Mouse (Mus musculus) kidney, embryonic 15.5 days (tissue): ENCODE measurements around the gene Steap1. TPM values are rescaled to one million over a fixed set of nuclear protein-coding genes. Genes with fewer than 3 reads are reported as not detected.
A peak's percentile ranks its signal among the peaks of the same experiment; 100 is the strongest.

Experiments used
- ATAC-seq: fragments of 200-750 bp; cut with Nextera tagmentation; replicated peaks from 2 replicates; pipeline ENCODE4 v1.8.0; 2017; ENCODE audit warnings: moderate TSS enrichment; ENCODE audit not compliant: low FRiP score
- H3K27ac ChIP-seq: fragments of 300-500 bp; sonication (generic); 2 replicates; pipeline ENCODE4 v1.5.1; 2015; ENCODE audit warnings: mild to moderate bottlenecking, inconsistent platforms
- H3K27me3 ChIP-seq: fragments of 300-500 bp; sonication (generic); 2 replicates; pipeline ENCODE4 v1.6.1; 2015; ENCODE audit warnings: inconsistent platforms
- H3K36me3 ChIP-seq: fragments of 300-500 bp; sonication (generic); 2 replicates; pipeline ENCODE4 v1.6.1; 2015; ENCODE audit warnings: inconsistent platforms
- H3K4me1 ChIP-seq: fragments of 300-500 bp; sonication (generic); 2 replicates; pipeline ENCODE4 v1.6.1; 2015; ENCODE audit warnings: inconsistent platforms
- H3K4me2 ChIP-seq: fragments of 300-500 bp; sonication (generic); 2 replicates; pipeline ENCODE4 v1.6.1; 2015; ENCODE audit warnings: moderate library complexity, mild to moderate bottlenecking, inconsistent platforms
- H3K4me3 ChIP-seq: fragments of 300-500 bp; sonication (generic); replicated peaks from 2 replicates; pipeline ENCODE4 v1.5.1; 2015; ENCODE audit warnings: mild to moderate bottlenecking, inconsistent platforms
- H3K9ac ChIP-seq: fragments of 300-500 bp; sonication (generic); 2 replicates; pipeline ENCODE4 v1.6.1; 2015; ENCODE audit warnings: mild to moderate bottlenecking, inconsistent platforms
- H3K9me3 ChIP-seq: fragments of 300-500 bp; sonication (generic); replicated peaks from 2 replicates; pipeline ENCODE4 v1.6.1; 2016; ENCODE audit warnings: inconsistent platforms
- WGBS: fragments of 180-500 bp; shearing (Covaris S2); methylation state at CpG from one replicate; pipeline ENCODE4 v1.1.7; 2015; ENCODE audit warnings: mixed read lengths; 5-methylcytosine and 5-hydroxymethylcytosine counted together
- polyA plus RNA-seq: library from polyadenylated mRNA; unstranded; fragments of >200 nt; fragmentation: Nextera tagmentation; extraction: Ambion mirVana; gene quantifications from 2 replicates; pipeline ENCODE4 v1.2.1, GENCODE M21; 2015

The Steap1 gene
- polyA plus RNA-seq, 1 experiment from 2014 or later, result 15.9 TPM

GRCm38 (mm10) chr5:5707341-5708278 is 41.5 kb downstream of the Steap1 start:
- Histone ChIP-seq H3K27me3 (no peaks in the 10 kb centered on the region), H3K4me2 (no peak overlapping the region), H3K36me3 (no peaks in the 10 kb centered on the region), H3K9me3 (no peaks in the 10 kb centered on the region), H3K4me1 (peaks cover 3% of the 10 kb centered on the region; the same call in 1 of the 2 replicates), H3K9ac (no peak overlapping the region), H3K4me3 (no peak overlapping the region), H3K27ac (no peak overlapping the region)
- 50% methylated on average over 13 of the region's 13 CpGs for WGBS
- peak; percentile 37; the same call in 1 of the 2 replicates for ATAC-seq

GRCm38 (mm10) chr5:5705019-5705418 is 44.1 kb downstream of the Steap1 start:
- Histone ChIP-seq H3K4me1 (peaks cover 3% of the 10 kb centered on the region; the same call in 1 of the 2 replicates), H3K36me3 (no peaks in the 10 kb centered on the region), H3K27ac (no peak overlapping the region), H3K9ac (no peak overlapping the region), H3K4me3 (no peak overlapping the region), H3K4me2 (no peak overlapping the region), H3K9me3 (no peaks in the 10 kb centered on the region), H3K27me3 (no peaks in the 10 kb centered on the region)
- 11% methylated on average over 2 of the region's 2 CpGs for WGBS
- ATAC-seq, result peak; percentile 89

DNA sequence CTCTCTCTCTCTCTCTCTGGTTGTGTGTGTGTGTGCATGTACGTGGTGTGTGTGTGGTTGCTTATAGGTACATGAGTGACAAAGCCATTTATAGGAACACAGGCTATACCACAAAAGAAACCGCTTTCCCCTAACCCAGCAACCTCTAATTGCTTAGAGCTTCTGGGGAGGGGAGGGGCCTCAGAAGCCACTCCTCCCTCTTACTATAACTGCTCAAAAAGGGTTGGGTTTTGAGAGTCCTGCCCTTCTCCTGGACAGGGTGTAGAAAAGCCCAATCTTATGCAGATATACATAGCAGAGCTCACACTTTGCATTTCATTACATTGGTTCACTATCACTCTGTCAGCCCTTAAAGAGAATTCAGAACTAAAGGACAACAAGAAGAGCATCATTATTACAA is 48.7 kb downstream of the Steap1 start:
- WGBS, result 86% methylated on average over 2 of the region's 2 CpGs
- H3K36me3 ChIP-seq, result no peaks in the 10 kb centered on the region
- ATAC-seq, result no peak

DNA sequence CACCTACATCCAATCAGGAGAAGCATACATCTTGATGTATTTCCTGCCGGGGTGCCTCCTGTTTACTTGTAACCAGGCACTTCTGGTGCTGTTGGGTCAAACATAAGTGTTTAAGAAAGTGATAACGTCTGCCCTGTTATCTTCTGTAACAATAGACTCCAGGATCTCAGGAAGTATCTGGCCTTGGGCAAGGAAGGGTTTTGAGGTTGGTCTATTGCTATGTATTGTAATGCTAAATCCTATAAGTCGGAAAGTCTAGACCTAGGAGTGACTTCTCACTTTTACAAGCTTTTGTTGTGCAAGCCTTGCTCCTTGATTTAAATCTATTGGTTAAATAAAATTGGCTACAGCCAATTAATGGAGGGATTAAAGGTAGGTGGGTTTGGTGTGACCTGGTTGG is 50.3 kb downstream of the Steap1 start:
- Histone ChIP-seq H3K4me2 (no peak overlapping the region), H3K4me3 (no peak overlapping the region), H3K36me3 (no peaks in the 10 kb centered on the region), H3K27ac (no peak overlapping the region), H3K4me1 (0 out of 2 replicates have a peak, but pooled peaks cover 2% of the 10 kb centered on the region), H3K27me3 (no peaks in the 10 kb centered on the region; the same call in 1 of the 2 replicates), H3K9ac (no peak overlapping the region), H3K9me3 (no peaks in the 10 kb centered on the region)
- no peak for ATAC-seq
- 63% methylated on average over 3 of the region's 3 CpGs for WGBS

More for the DNA sequence above, 48.7 kb downstream of the Steap1 start:
- H3K9me3 ChIP-seq, result no peaks in the 10 kb centered on the region
- H3K4me1 ChIP-seq, result no peaks in the 10 kb centered on the region
- H3K27me3 ChIP-seq, result no peaks in the 10 kb centered on the region
- no peak overlapping the region for H3K4me2 ChIP-seq
- H3K4me3 ChIP-seq, result no peak overlapping the region
- no peak overlapping the region for H3K9ac ChIP-seq
- no peak overlapping the region for H3K27ac ChIP-seq

- Histone ChIP-seq H3K4me1 (0 out of 2 replicates have a peak, but pooled peaks cover 5% of the 10 kb centered on the region), H3K27me3 (no peaks in the 10 kb centered on the region; the same call in 1 of the 2 replicates), H3K4me2 (no peak overlapping the region), H3K36me3 (no peaks in the 10 kb centered on the region), H3K4me3 (no peak overlapping the region), H3K9me3 (no peaks in the 10 kb centered on the region), H3K27ac (no peak overlapping the region), H3K9ac (no peak overlapping the region)
- WGBS, result 85% methylated on average over 5 of the region's 5 CpGs
- ATAC-seq, result no peak
Measured at GRCm38 (mm10) chr5:5695401-5695942, 53.7 kb downstream of the Steap1 start.

DNA sequence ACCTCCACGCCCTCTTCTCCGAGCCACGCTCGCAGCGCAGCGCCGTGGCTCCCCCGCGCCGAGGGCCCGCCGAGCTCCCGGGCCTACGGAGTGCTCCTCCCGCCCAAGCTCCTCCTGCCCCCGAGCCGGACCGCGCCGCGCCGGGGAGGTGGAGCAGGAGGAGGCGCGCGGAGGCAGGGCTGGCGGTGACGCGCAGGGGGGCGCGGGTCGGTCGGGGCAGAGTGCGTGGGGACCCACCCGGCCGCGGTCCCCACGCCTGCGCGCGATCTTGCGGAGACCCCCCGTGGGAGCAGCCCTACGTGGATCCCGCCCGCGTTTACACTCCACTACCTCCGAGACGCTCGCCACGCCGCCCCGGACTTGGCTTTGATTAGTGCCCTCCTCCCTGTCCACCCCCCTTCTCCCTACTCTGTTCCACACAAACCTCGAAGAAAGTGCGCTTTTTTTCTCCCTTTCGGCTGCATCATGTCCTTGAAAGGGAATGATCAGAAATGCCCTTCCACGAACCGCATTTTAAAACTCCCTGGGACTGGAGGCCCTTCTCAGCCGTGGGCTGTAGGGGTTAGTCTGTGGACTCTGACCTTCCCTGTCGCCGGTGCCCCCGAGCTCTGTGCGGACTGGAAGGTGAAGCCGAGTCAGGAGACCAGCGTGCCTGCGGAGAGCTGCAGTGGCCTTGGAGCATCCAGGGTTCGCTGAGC is 55.0 kb downstream of the Steap1 start, which contains the start of gene Steap2:
Steap2 (minus strand) TSS at position 623 of the 698 bp plus-strand sequence.
- peak within 1 kb of the TSS; percentile 93 for H3K27ac ChIP-seq
- peak within 1 kb of the TSS; percentile 81 for H3K4me3 ChIP-seq
- peak; percentile 93 for ATAC-seq
- peaks cover 5% of the 10 kb centered on the region; the same call in 1 of the 2 replicates for H3K4me1 ChIP-seq
- peak within 1 kb of the TSS; percentile 80 for H3K9ac ChIP-seq
- H3K9me3 ChIP-seq, result no peaks in the 10 kb centered on the region
- H3K4me2 ChIP-seq, result peak within 1 kb of the TSS; percentile 82
- no peaks in the 10 kb centered on the region; the same call in 1 of the 2 replicates for H3K27me3 ChIP-seq
- under 1% methylated on average over 57 of the region's 66 CpGs for whole genome bisulfite sequencing
- no peaks in the 10 kb centered on the region for H3K36me3 ChIP-seq

DNA sequence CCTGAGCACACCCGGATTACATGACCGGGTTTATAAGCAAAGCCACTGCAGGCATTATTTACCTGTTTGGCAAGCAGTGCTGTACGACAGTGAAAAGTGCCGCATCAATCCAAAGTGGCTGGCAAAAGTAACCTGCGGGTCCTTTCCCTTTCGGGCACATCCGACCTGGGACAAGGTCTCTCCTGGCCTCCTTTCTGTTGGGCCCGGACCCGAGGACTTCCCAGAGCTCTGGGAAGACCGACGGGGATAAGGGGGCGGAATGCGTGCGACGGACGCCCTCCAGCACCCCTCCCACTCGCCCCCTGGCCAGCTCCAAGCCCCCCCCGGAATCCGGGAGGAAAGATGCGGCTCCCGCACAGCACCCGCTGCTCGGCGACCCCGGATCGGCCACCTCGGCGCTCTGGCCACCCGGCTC is 55.6 kb downstream of the Steap1 start:
- peak overlapping the region; percentile 82 for H3K4me2 ChIP-seq
- no peaks in the 10 kb centered on the region; the same call in 1 of the 2 replicates for H3K27me3 ChIP-seq
- peak overlapping the region; percentile 81 for H3K4me3 ChIP-seq
- no peaks in the 10 kb centered on the region for H3K9me3 ChIP-seq
- no peaks in the 10 kb centered on the region for H3K36me3 ChIP-seq
- peak overlapping the region; percentile 93 for H3K27ac ChIP-seq
- ATAC-seq, result peak; percentile 74
- H3K4me1 ChIP-seq, result peaks cover 8% of the 10 kb centered on the region; the same call in 1 of the 2 replicates
- peak overlapping the region; percentile 80 for H3K9ac ChIP-seq
- WGBS, result 0% methylated on average over 28 of the region's 29 CpGs

GRCm38 (mm10) chr5:5692167-5692738 is 56.9 kb downstream of the Steap1 start:
- H3K4me3 ChIP-seq, result peak overlapping the region; percentile 81
- no peaks in the 10 kb centered on the region; the same call in 1 of the 2 replicates for H3K27me3 ChIP-seq
- WGBS, result 63% methylated on average over 4 of the region's 4 CpGs
- H3K4me2 ChIP-seq, result peak overlapping the region; percentile 82
- H3K27ac ChIP-seq, result no peak overlapping the region
- no peak for ATAC-seq
- no peak overlapping the region for H3K9ac ChIP-seq
- no peaks in the 10 kb centered on the region for H3K36me3 ChIP-seq
- peaks cover 18% of the 10 kb centered on the region; the same call in 1 of the 2 replicates for H3K4me1 ChIP-seq
- H3K9me3 ChIP-seq, result no peaks in the 10 kb centered on the region

- Histone ChIP-seq H3K4me3 (no peak overlapping the region), H3K9me3 (no peaks in the 10 kb centered on the region), H3K9ac (no peak overlapping the region), H3K4me2 (no peak overlapping the region), H3K36me3 (no peaks in the 10 kb centered on the region), H3K27me3 (no peaks in the 10 kb centered on the region), H3K4me1 (peaks cover 21% of the 10 kb centered on the region; the same call in 1 of the 2 replicates), H3K27ac (no peak overlapping the region)
- WGBS, result 75% methylated on average over 8 of the region's 8 CpGs
- ATAC-seq, result no peak
Measured at GRCm38 (mm10) chr5:5688945-5689540, 60.1 kb downstream of the Steap1 start.

DNA sequence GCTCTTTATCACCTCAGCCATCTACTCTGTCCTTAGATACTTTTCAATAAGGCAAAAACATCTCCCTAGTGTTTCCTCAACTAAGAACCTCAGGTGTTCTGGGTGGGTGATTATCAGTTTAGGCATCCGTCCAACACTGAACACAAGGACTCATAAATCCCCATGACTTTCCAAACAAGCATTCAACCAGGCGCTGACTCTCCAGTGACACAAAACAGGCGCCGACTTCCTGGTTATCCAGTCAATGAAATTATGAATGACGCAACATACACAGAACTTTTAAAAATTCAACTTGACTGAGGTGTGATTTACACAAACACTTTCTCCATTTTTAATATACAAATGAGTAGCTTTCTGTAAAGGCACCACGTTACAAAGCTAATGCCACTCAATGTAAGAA is 60.9 kb downstream of the Steap1 start:
- H3K4me1 ChIP-seq, result peaks cover 21% of the 10 kb centered on the region; the same call in 1 of the 2 replicates
- no peaks in the 10 kb centered on the region for H3K9me3 ChIP-seq
- no peak overlapping the region for H3K9ac ChIP-seq
- no peak overlapping the region for H3K27ac ChIP-seq
- H3K4me3 ChIP-seq, result no peak overlapping the region
- H3K27me3 ChIP-seq, result no peaks in the 10 kb centered on the region
- H3K4me2 ChIP-seq, result no peak overlapping the region
- WGBS, result 52% methylated on average over 6 of the region's 6 CpGs
- no peak; the same call in 1 of the 2 replicates for ATAC-seq
- H3K36me3 ChIP-seq, result no peaks in the 10 kb centered on the region

GRCm38 (mm10) chr5:5686973-5687372 is 62.2 kb downstream of the Steap1 start:
- no peak overlapping the region for H3K4me2 ChIP-seq
- H3K4me1 ChIP-seq, result peaks cover 18% of the 10 kb centered on the region; the same call in 1 of the 2 replicates
- no peak overlapping the region for H3K9ac ChIP-seq
- no peak overlapping the region for H3K27ac ChIP-seq
- no peak overlapping the region for H3K4me3 ChIP-seq
- no peaks in the 10 kb centered on the region; the same call in 1 of the 2 replicates for H3K36me3 ChIP-seq
- H3K27me3 ChIP-seq, result no peaks in the 10 kb centered on the region
- H3K9me3 ChIP-seq, result no peaks in the 10 kb centered on the region
- 3% methylated on average over 1 of the region's 1 CpGs for WGBS
- ATAC-seq, result peak; percentile 76
